Comparison of ENCODE assay signal across 14 mouse cellular contexts in genomic region chr12:29755086-29755871, GRCm38 (mm10).
"Had no signal": no experiment of that assay in that cellular context is flagged by ENCODE, and none has a peak within 500 bp of the region (broad histone marks: within the 10 kb centered on the region; RNA-seq: fewer than 3 reads in every experiment).

No protein-coding gene starts in this region.

- H3K36me3 ChIP-seq: limb, embryonic 12.5 days; midbrain, embryonic 12.5 days; stomach, embryonic 15.5 days had no signal

- H3K4me1 ChIP-seq: midbrain, embryonic 12.5 days; neural tube, embryonic 13.5 days; stomach, embryonic 15.5 days had no signal

- H3K4me2 ChIP-seq: limb, embryonic 12.5 days; midbrain, embryonic 12.5 days; neural tube, embryonic 13.5 days; stomach, embryonic 15.5 days had no signal

- H3K9ac ChIP-seq: limb, embryonic 12.5 days; liver, embryonic 14.5 days; midbrain, embryonic 12.5 days; neural tube, embryonic 13.5 days; stomach, embryonic 15.5 days had no signal

- H3K9me3 ChIP-seq: limb, embryonic 12.5 days; midbrain, embryonic 12.5 days; neural tube, embryonic 13.5 days; stomach, embryonic 15.5 days had no signal

- DNase-seq: kidney, postnatal 10 days; kidney, postnatal 4 days; liver; lung, adult 18-20 months; retina, postnatal 1 day; spleen, adult 18-20 months; thymus, adult 2 months; thymus, postnatal 25 days had no signal

- H3K27me3 ChIP-seq: limb, embryonic 12.5 days; midbrain, embryonic 12.5 days; neural tube, embryonic 13.5 days; stomach, embryonic 15.5 days had no signal

- ATAC-seq: midbrain, embryonic 16.5 days had no signal

- H3K4me3 ChIP-seq: limb, embryonic 12.5 days; midbrain, embryonic 12.5 days; neural tube, embryonic 13.5 days; stomach, embryonic 15.5 days had no signal

- H3K27ac ChIP-seq: limb, embryonic 12.5 days; liver, embryonic 14.5 days; midbrain, embryonic 12.5 days; neural tube, embryonic 13.5 days; stomach, embryonic 15.5 days had no signal
